Mouse (Mus musculus): ENCODE measurements at regions not wholly inside any gene's neighbourhood (a gene's known extent, or its start where the extent isn't known, plus 50 kb on each side); places are given as distances from the start of the nearest gene placed in this dataset.
"Not testable (repeated sequence)": the region's sequence is repeated elsewhere in the genome, so short reads cannot be mapped to it uniquely, and the experiment has no call there.

DNA sequence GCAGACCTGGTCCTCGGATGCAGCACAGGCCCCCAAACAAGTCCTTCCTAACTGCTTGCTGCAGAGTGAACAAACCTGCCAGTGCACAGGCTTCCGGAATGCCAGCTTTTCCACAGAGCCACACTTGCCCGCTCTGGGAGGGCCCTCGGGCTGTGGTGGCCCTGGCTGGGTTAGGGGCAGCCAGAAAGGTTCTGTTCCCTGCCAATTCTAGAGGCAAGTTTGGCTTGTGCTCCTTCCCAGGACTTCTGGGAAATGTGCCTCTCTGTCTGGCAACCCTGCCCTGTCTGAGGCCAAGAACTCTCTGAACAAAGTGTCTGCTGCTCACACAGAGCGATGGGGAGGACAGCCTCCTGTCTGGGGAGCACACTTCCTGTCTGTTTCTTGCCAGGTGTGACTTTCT lies 66.4 kb downstream of the Xrcc2 start:
- peak; percentile 12 to 15 for DNase-seq

DNA sequence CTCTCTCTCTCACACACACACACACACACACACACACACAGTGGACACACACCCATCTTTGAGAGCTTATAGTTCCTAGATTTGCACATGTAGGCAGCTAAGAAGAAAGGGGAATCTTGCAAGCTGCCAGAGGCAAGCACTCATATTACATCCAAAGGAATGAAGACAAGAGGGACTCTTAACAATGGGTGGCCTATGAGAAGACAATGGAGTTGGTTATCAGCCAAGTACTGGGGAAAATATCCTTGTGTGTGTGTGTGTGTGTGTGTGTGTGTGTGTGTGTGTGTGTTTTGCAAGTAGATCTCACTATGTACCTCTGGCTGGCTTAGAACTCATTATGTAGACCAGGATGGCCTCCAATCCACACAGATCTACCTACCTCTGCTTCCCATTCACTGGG lies 67.5 kb downstream of the Xrcc2 start:
- no peak for DNase-seq

DNA sequence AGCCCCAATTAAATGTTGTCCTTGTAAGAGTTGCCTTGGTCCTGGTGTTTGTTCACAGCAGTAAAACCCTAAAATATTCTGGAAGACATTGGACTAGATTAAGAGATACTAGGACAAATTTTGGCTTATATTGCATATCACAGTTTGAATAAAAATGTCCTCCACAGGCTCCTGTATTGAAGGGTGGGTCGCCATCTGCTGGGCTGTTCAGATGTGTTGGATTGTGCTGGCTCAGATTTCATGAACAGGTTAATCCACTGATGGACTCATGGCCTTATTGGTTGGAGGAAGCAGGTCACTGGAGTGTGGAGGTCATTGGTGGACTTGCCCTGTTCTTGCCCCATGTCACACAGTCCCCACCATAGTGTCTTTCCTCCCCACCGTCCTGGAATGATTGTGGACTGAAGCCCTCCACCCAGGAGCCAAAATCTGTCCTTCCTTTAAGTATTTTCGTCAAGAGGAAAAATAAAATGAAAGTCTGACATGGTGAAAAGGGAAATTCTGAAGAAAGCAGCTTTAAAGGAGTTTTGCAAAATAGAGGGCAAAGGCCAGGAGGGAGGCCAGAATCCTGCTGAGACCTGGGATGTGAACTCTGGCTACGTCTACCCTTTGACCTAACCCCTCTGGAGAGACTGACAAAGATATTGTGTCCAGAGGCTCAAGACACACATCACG lies 72.6 kb downstream of the Xrcc2 start:
- peak in 1 of 2 experiments; percentile 10 for DNase-seq

DNA sequence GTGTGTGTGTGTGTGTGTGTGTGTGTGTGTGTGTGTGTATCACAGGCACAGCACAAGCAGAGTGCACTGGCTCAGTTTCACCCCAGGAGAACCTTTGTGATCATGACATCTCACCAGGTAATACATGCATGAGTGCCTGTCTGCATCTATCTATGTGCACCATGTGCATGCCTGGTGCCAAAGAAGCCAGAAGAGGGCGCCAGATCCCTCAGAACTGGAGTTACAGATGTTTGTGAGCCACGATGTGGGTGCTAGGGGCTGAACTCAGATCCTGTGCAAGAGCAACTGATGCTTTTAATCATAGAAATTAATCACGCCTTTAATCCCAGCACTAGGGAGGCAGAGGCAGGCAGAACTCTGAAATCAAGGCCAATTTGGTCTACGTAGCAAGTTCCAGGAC lies 75.9 kb downstream of the Xrcc2 start:
- DNase-seq = no peak

DNA sequence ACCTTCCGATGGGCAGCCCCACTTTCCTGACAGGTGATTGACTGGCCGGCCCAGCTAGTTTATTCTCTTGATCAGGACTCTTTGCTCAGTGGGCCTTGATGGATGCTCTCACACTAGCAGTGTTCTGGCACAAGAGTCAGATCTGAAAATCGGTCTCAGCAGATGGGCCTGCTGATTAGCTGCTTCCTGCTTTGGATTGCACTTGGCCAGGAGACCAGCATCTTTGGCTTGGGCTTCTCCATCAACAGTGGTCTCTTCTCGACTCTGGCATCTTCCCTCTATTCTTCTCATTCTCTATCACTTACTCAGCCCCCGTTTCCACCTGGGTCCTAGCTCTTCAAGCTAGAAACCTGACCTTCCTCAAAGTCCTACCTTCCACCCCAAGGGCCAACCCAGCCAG lies 77.1 kb downstream of the Xrcc2 start:
- no peak for DNase-seq

DNA sequence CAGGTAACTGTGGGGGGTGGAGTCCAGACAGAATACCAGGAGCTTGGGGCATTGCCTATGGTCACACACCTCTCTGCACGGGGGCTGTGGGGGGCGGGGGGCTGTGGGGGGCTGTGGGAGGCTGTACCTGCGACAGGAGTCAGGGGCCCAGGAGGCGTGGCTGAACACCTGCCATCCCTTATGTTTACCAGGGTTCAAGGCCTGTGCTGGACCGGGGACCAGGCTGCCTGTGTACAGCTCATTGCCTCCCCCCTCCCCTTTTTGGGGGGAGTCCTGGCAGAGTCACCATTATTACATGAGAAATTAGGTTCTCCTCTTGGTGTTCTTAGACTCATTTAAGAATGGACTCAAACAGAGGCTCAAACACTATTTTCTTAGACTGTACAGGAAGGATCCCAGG lies 78.5 kb downstream of the Xrcc2 start:
- DNase-seq = no peak

DNA sequence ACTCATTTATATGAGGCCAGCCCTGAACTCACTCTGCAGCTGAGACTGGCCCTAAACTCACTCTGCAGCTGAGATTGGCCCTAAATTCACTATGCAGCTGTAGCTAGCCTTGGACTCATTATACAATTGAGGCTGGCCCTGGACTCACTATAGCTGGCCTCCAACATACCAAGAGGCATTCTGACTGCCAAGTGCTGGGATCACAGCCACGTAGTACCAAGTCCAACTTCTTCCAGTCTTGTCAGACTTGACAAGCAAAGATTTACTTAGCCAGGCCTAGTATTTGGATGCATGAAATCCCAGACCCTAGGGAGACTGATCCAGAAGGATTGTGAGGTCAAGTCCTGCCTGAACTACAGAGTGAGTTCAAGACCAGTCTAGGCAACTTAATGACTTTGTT lies 81.6 kb downstream of the Xrcc2 start:
- no peak for DNase-seq

DNA sequence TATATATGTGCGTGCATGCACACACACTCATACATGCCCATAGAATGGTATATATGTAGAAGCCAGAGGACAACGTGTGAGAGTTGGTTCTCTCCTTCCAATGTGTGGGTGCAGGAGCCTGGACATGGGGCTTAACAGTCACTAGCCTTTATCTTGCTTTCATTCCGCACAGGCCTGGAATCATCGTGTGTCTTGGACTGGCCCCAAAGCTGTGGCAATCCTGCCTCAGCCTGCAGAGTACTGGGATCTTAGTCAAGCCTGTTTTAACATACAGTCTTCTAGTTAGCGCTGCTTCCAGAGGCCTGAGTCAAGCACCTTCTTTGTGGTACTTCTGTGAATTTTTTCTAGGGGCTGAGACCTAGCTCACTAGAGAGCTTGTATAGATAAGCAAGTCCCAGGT lies 85.8 kb downstream of the Xrcc2 start:
- no peak for DNase-seq

DNA sequence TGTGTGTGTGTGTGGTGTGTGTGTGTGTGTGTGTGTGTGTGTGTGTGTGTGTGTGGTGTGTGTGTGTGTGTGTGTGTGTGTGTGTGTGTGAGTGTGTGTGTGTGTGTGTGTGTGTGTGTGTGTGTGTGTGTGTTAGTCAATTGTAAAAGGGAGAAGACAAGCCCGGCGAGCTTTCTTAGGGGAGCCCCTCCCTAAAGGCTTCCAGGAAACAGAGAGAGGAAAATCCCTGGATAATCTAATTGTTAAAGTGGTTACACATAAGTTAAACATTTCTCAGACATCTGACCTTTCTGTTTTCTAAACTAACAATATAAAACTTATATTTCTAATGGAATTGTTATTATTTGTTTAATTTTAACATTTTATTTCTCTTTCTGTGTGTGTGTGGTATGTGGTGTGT lies 86.3 kb downstream of the Xrcc2 start:
- DNase-seq = not testable (repeated sequence)

DNA sequence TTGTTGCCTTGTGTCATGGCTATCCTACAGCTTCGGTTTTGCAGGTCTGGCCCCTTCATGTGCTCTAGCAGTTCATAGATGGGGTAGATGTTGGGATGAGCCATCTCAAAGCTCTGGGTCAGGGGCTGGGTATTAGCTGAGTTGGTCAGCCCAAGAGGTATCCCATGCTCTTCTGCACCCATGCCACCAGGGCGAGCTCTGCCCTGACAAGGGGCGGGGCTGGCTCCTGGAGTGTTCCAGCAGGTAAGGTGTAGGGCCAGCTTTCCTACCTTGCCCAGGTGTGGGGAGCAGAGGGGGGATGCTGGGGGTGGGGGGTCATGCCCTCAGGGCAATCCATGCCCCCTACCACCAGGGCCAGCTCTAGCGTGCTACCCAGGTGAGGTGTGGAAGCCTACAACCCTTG lies 91.0 kb downstream of the Xrcc2 start:
- DNase-seq = no peak

DNA sequence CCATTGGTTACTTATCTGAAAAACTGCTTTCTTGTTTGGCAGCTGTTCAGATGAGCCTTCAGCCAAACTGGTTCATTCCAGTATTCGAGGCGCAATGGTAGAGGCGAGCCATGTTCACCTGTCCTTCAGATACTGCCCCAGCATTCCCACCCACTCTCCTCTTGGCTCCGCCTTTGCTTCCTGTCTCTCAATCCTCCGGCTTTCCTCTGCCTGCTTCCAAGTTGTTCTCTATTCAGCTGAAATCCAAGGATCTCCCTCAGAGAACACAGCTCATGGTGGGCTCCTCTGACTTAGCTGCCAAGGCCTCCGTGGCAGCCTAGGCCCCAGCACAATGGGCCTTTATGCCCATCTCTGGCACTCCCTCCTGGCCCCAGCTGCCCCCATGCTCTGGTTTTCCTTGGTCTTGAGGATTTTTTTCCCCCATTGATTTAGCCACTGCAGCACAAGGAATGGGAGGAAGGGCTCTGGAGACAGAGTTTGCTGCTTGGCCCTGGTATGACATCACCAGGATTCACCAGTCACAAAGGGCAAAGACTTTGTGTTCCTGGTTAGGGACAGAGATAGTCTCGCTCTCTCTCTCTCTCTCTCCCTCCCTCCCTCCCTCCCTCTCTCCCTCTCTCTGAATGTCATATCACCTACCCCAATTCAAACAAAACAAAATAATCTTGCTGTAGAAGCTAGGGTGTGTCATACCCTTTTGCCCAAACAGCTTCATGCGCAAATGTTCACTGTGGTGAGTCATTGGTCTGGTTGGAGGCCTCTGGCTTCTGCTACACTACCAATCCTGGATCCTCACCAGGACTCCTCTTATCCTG lies 91.6 kb downstream of the Xrcc2 start:
- no peak for DNase-seq

DNA sequence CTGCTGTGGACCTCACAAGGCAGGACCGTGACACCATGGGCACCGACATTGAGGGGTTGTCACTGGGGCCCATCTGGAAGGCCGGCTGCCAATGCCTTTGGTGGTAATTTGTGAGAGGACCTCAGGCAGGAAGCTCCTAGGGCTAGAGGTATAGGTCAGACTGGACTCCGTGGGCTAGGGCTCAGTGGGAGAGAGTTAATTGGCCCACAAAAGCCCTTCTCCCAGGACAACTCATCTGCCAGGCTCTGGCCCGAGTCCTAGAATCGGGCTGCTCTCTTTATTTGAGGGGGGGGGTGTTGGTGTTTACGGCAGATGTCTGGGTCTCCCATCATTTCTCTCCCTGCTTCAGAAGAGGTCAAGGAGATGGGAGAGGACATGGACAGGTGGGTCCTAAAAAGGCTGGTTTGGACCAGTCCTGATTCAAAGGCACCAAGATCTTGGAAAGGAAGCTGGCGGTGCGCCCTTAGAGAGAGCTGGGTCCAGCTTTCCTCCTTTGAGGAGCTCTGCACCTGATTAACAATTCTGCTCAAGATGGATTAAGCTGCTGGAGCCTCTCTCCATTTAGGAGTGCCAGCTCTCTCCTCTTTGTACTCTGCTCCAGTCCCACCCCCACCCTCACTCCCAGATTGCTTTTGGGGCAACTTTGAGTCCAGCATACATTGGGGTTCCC lies 93.5 kb downstream of the Xrcc2 start:
- DNase-seq = no peak

DNA sequence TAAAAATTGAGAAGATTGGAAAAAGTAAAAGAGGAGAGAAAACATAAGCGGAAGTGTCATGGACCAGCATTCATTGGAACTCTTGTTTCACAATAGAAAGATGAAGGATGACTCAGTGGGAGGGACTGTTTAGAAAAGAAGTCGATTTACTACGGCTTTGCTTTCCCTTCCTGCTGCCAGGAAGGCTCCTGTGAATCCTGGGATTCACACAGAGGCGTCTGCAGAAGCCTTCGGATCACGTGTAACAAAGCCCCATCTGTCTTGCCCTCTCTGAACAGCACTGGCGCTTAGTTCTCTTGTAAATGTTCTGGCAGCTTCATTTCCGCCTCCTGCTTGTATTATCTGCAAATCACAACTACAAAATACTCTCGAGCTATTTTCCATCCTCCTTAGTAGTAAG lies 94.0 kb downstream of the Cct8l1 start:
- DNase-seq = no peak

DNA sequence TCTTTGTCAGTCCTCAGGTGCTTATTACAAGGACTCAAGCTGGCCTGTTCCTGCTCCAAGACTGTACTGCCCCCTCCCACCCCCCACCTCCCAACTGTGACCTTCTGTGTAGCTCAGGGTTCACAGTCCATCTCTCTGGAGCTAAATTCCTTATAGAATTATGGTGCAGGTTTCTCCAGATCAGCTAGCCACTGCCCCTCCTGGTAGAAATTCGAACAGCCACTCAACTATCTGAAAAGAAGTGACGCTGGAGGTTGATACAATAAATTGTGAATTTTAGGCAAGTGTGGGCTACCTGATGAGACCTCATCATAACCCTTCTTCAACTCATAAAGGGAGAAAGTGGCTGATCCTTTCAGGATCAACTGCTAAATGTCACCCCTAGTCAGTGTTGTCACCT lies 86.3 kb downstream of the Cct8l1 start:
- DNase-seq = no peak

DNA sequence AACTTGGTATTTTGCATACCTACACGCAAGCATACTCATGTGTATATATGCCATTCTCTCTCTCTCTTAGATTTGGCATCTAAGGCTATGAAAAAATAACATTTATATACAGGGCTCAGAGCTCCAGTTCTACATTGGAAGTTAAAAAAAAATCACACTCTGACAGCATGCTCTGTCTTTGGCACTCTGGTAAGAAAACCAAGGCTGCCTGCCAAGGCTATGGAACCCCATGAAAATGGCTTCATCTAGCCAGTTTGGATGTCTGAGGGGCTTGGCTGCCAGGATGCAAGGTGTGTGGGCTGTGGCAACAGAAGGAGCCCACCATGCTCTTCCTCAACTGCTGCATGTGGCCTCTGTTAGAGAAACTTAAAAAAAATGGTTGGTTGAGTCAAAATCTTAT lies 83.5 kb downstream of the Cct8l1 start:
- DNase-seq = no peak

DNA sequence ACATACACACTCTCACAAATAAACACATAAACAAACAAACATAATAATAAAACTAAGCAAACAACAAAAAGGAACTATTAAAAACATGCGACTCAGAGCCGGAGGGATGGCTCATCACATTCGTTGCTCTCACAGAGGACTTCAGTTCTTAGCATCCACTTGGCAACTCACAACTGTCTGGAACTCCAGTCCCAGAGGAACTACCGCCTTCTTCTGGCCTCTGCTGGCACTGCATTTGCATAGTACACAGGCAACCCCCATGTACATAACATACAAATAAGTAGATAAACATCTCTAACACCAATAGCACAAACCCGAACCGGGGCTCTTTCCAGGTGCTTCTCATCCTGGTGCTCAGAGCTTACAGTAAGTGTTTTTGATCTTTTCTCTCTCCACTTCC lies 81.9 kb downstream of the Cct8l1 start:
- no peak for DNase-seq

DNA sequence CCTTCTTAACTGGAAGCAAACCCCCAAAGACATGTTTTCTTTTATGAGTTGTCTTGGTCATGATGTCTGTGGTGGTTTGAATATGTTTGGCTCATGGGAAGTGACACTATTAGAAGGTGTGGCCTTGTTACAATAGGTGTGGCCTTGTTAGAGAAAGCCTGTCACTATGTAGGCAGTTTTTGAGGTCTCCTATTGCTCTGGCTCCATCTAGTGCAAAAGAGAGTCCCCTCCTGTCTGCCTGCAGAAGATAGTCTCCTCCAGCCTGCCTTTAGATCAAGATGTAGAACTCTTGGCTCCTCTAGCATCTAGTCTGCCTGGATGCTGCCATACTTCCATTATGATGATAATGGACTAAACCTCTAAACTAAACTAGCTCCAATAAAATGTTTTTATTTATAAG lies 75.8 kb downstream of the Cct8l1 start:
- no peak for DNase-seq
